Mouse (Mus musculus) forebrain, embryonic 16.5 days (tissue): ENCODE measurements around the gene Cul4b. TPM values are rescaled to one million over a fixed set of nuclear protein-coding genes. Genes with fewer than 3 reads are reported as not detected.

Source experiments
- polyA plus RNA-seq: library from polyadenylated mRNA; unstranded; fragments of >200 nt; fragmentation: Nextera tagmentation; extraction: Ambion mirVana; gene quantifications from 2 replicates; pipeline ENCODE4 v1.2.1, GENCODE M21; 2015

Cul4b gene
- polyA plus RNA-seq, 1 experiment from 2014 or later, result 17.2 TPM

Other genes with a start within 250 kb of the Cul4b start
- gene Lamp2, start 119.7 kb downstream of the Cul4b start, polyA plus RNA-seq, result 46.7 and 55.4 TPM in 2 replicates
- gene Mcts1, start 24.4 kb upstream of the Cul4b start, polyA plus RNA-seq, result 163 and 167 TPM in 2 replicates
- gene C1galt1c1, start 58.9 kb upstream of the Cul4b start, polyA plus RNA-seq, result 25.7 and 26.7 TPM in 2 replicates
- gene 6030498E09Rik, start 196.5 kb upstream of the Cul4b start, polyA plus RNA-seq, result not detected in 2 replicates